Mouse (Mus musculus) midbrain, embryonic 16.5 days (tissue): ENCODE measurements at regions not wholly inside any gene's neighbourhood (a gene's known extent, or its start where the extent isn't known, plus 50 kb on each side); places are given as distances from the start of the nearest gene placed in this dataset.

Source experiments
- ATAC-seq: fragments of 200-750 bp; cut with Nextera tagmentation; 2 replicates; pipeline ENCODE4 v1.8.0; 2017; ENCODE audit warnings: moderate TSS enrichment
- H3K27ac ChIP-seq: fragments of 300-500 bp; sonication (generic); 2 replicates; pipeline ENCODE4 v1.5.1; 2014; ENCODE audit warnings: mild to moderate bottlenecking, low read length, mixed read lengths
- H3K27me3 ChIP-seq: fragments of 300-500 bp; sonication (generic); 2 replicates; pipeline ENCODE4 v1.6.1; 2014; ENCODE audit warnings: low read depth, low read length, mixed read lengths; ENCODE audit not compliant: control insufficient read depth, insufficient read depth
- H3K36me3 ChIP-seq: fragments of 300-500 bp; sonication (generic); 2 replicates; pipeline ENCODE4 v1.6.1; 2014; ENCODE audit warnings: mild to moderate bottlenecking, low read length, moderate library complexity, mixed read lengths; ENCODE audit not compliant: control insufficient read depth, insufficient read depth
- H3K4me1 ChIP-seq: fragments of 300-500 bp; sonication (generic); 2 replicates; pipeline ENCODE4 v1.6.1; 2014; ENCODE audit warnings: mild to moderate bottlenecking, low read length, mixed read lengths; ENCODE audit not compliant: control insufficient read depth, insufficient read depth
- H3K4me2 ChIP-seq: fragments of 300-500 bp; sonication (generic); 2 replicates; pipeline ENCODE4 v1.6.1; 2014; ENCODE audit warnings: mild to moderate bottlenecking, low read length, mixed read lengths
- H3K4me3 ChIP-seq: fragments of 300-500 bp; sonication (generic); 2 replicates; pipeline ENCODE4 v1.5.1; 2014; ENCODE audit warnings: low read depth, mild to moderate bottlenecking, low read length, moderate library complexity, mixed read lengths
- H3K9ac ChIP-seq: fragments of 300-500 bp; sonication (generic); 2 replicates; pipeline ENCODE4 v1.6.1; 2014; ENCODE audit warnings: low read depth, low read length, mixed read lengths
- H3K9me3 ChIP-seq: fragments of 300-500 bp; sonication (generic); replicated peaks from 2 replicates; pipeline ENCODE4 v1.6.1; 2014; ENCODE audit warnings: mild to moderate bottlenecking, low read length, mixed read lengths; ENCODE audit not compliant: control insufficient read depth, poor library complexity, severe bottlenecking
- WGBS: fragments of 180-500 bp; shearing (Covaris S2); extraction: QIAGEN DNeasy Blood & Tissue Kit; methylation state at CpG from one replicate; pipeline ENCODE4 v1.1.7; 2014; 5-methylcytosine and 5-hydroxymethylcytosine counted together

DNA sequence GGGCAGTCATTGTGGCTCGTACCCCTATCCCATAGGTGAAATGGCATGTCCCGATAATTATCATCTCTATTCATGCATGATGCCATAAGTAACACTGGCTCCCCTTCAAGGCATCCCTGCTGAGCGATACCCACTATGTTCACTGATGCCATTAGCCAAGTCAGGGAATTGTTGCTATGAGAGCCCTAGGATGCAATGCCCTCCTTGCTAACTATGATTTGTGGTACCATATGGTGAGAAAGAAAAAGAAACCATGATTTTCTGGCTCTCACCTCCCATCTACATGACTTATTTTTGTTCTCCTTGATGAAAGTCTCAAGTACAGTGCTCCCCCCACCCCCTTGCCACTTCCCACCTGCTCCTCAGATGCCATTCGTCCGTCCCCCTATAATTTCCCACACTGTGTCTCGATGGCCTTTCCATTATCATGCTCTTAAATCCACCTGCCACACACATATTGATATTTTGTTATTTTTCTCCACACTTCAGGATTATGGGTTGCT lies 527.1 kb downstream of the Galc start:
- Histone ChIP-seq H3K36me3 (no peaks in the 10 kb centered on the region), H3K9ac (no peak overlapping the region), H3K4me3 (no peak overlapping the region), H3K9me3 (no peaks in the 10 kb centered on the region), H3K27me3 (no peaks in the 10 kb centered on the region), H3K4me2 (no peak overlapping the region), H3K27ac (no peak overlapping the region), H3K4me1 (no peaks in the 10 kb centered on the region)
- WGBS = 77% methylated on average over 6 of the region's 6 CpGs
- ATAC-seq = no peak

GRCm38 (mm10) chr12:97720554-97720953 lies 538.7 kb downstream of the Galc start:
- Histone ChIP-seq H3K9ac (no peak overlapping the region), H3K27ac (no peak overlapping the region), H3K4me1 (no peaks in the 10 kb centered on the region), H3K9me3 (no peaks in the 10 kb centered on the region), H3K36me3 (no peaks in the 10 kb centered on the region), H3K4me3 (no peak overlapping the region), H3K27me3 (no peaks in the 10 kb centered on the region), H3K4me2 (no peak overlapping the region)
- ATAC-seq = no peak
- WGBS = 76% methylated on average over 3 of the region's 3 CpGs

GRCm38 (mm10) chr12:97717812-97718211 lies 541.4 kb downstream of the Galc start:
- Histone ChIP-seq H3K4me2 (no peak overlapping the region), H3K4me1 (no peaks in the 10 kb centered on the region), H3K27me3 (no peaks in the 10 kb centered on the region), H3K9ac (no peak overlapping the region), H3K27ac (no peak overlapping the region), H3K4me3 (no peak overlapping the region), H3K9me3 (no peaks in the 10 kb centered on the region), H3K36me3 (no peaks in the 10 kb centered on the region)
- no peak for ATAC-seq
- 85% methylated on average over 5 of the region's 5 CpGs for WGBS
